16 mouse cellular contexts compared by ENCODE assay signal in genomic region chr8:104383296-104383695, GRCm38 (mm10). TPM values are rescaled to one million over a fixed set of nuclear protein-coding genes. Genes with fewer than 3 reads are reported as not detected.
A peak's percentile ranks its signal among the peaks of the same experiment; 100 is the strongest.
DNase-seq lines count a peak whose midpoint lies in the region; ATAC-seq and TF ChIP-seq lines count a peak whose summit lies in the region.
"Had no signal": no experiment of that assay in that cellular context is flagged by ENCODE, and none has a peak within 500 bp of the region (broad histone marks: within the 10 kb centered on the region; RNA-seq: fewer than 3 reads in every experiment).

No protein-coding gene starts in this region.

- ATAC-seq in kidney, postnatal 0 days (replicated peaks; ENCODE audit: low FRiP score, low read depth), result no peak
- ATAC-seq: forebrain, embryonic 16.5 days had no signal

- H3K4me1 ChIP-seq in kidney, adult 2 months (ENCODE audit: control insufficient read depth, insufficient read depth, low read length), result peaks cover 39% of the 10 kb centered on the region
- H3K4me1 ChIP-seq in kidney, postnatal 0 days (replicated peaks; ENCODE audit: insufficient read depth, low read length), result peaks cover 29% of the 10 kb centered on the region

- no peaks in the 10 kb centered on the region for H3K27me3 ChIP-seq in kidney, adult 2 months (replicated peaks; ENCODE audit: control insufficient read depth, insufficient read depth, low read length)
- H3K27me3 ChIP-seq in kidney, postnatal 0 days (ENCODE audit: insufficient read depth, low read length), result no peaks in the 10 kb centered on the region
- H3K27me3 ChIP-seq: hindbrain, embryonic 12.5 days; midbrain, embryonic 12.5 days had no signal

- no peak overlapping the region for H3K4me2 ChIP-seq in kidney, postnatal 0 days (ENCODE audit: low read length)
- H3K4me2 ChIP-seq: hindbrain, embryonic 12.5 days; midbrain, embryonic 12.5 days had no signal

- TF ChIP-seq CTCF in kidney, adult 2 months (conservative IDR thresholded peaks at IDR 0.05; ENCODE audit: insufficient read depth, insufficient read length, low read depth, low read length), result no peak
- no peak for TF ChIP-seq CTCF in kidney, postnatal 0 days (IDR thresholded peaks at IDR 0.05; ENCODE audit: low read depth)

- 40% methylated on average over 2 of the region's 2 CpGs for WGBS in kidney, adult 2 months
- WGBS in kidney, postnatal 0 days, result 74% methylated on average over 2 of the region's 2 CpGs

- H3K4me3 ChIP-seq in kidney, adult 2 months (ENCODE audit: insufficient read depth, low read depth, low read length), result no peak overlapping the region
- no peak overlapping the region for H3K4me3 ChIP-seq in kidney, postnatal 0 days (replicated peaks; ENCODE audit: low read depth, low read length)
- H3K4me3 ChIP-seq: hindbrain, embryonic 12.5 days; left cerebral cortex, adult 2 months; midbrain, embryonic 12.5 days had no signal

- no peaks in the 10 kb centered on the region for H3K9me3 ChIP-seq in kidney, postnatal 0 days (replicated peaks; ENCODE audit: low read length)
- H3K9me3 ChIP-seq: hindbrain, embryonic 12.5 days; midbrain, embryonic 12.5 days had no signal

- H3K9ac ChIP-seq in kidney, postnatal 0 days (ENCODE audit: low read depth, low read length), result no peak overlapping the region
- H3K9ac ChIP-seq: hindbrain, embryonic 12.5 days; midbrain, embryonic 12.5 days had no signal

- peak; percentile 22 for DNase-seq in adrenal gland, postnatal 14 days
- no peak for DNase-seq in adrenal gland, postnatal 4 days (ENCODE audit: low spot score in 2 of 2)
- peak; percentile 33 for DNase-seq in kidney, adult 2 months
- no peak for DNase-seq in kidney, postnatal 36 days
- DNase-seq in 3T3-L1 (ENCODE audit: low read depth, low spot score), result peak; percentile 41
- DNase-seq in kidney, postnatal 0 days (ENCODE audit: low spot score), result no peak
- DNase-seq in thymus, postnatal 36 days, result no peak
- DNase-seq in right cerebral cortex, postnatal 14 days, result no peak
- DNase-seq: adrenal gland, adult 2 months; cerebellum, adult 2 months; liver; lung, postnatal 10 days had no signal

- TF ChIP-seq POLR2A in kidney, adult 2 months (IDR thresholded peaks at IDR 0.05; ENCODE audit: low read depth, low read length), result no peak

- no peaks in the 10 kb centered on the region for H3K36me3 ChIP-seq in kidney, adult 2 months (ENCODE audit: control insufficient read depth, insufficient read depth, low read length)
- H3K36me3 ChIP-seq in kidney, postnatal 0 days (ENCODE audit: insufficient read depth, low read length), result no peaks in the 10 kb centered on the region
- H3K36me3 ChIP-seq: hindbrain, embryonic 12.5 days; midbrain, embryonic 12.5 days had no signal

- H3K27ac ChIP-seq in kidney, adult 2 months (ENCODE audit: insufficient read depth, low read depth, low read length), result peak overlapping the region; percentile 73
- peak overlapping the region; percentile 63; the same call in 1 of the 2 replicates for H3K27ac ChIP-seq in kidney, postnatal 0 days
- H3K27ac ChIP-seq: hindbrain, embryonic 12.5 days; left cerebral cortex, adult 2 months; midbrain, embryonic 12.5 days had no signal

RNA-seq across cellular contexts. Expression of gene Cmtm4, which starts 12.3 kb away (rescaled TPM):
- 36.8 and 40.9 TPM in 2 replicates for total RNA-seq in adrenal gland, postnatal 14 days (2021)
- 10 to 100 TPM; 26.9 to 29.6 TPM for total RNA-seq in adrenal gland, postnatal 4 days (2021)
- polyA plus RNA-seq in kidney, adult 2 months (2012; rRNA removed), result 31.4 and 32.4 TPM in 2 replicates
- polyA plus RNA-seq in kidney, postnatal 0 days (2015; fragmentation: Nextera tagmentation; extraction: Ambion mirVana), result 4.5 and 4.7 TPM in 2 replicates

RNA-seq across cellular contexts. Expression of gene Cmtm3, which starts 44.1 kb away (rescaled TPM):
- 61.1 and 67.9 TPM in 2 replicates for total RNA-seq in adrenal gland, postnatal 14 days (2021)
- total RNA-seq in adrenal gland, postnatal 4 days (2021), result 100 to 1,000 TPM; 104 to 105 TPM
- polyA plus RNA-seq in kidney, adult 2 months (2012; rRNA removed), result 53.3 and 60.4 TPM in 2 replicates
- polyA plus RNA-seq in kidney, postnatal 0 days (2015; fragmentation: Nextera tagmentation; extraction: Ambion mirVana), result 125 and 132 TPM in 2 replicates

RNA-seq across cellular contexts. Expression of gene Dync1li2, which starts 59.6 kb away (rescaled TPM):
- total RNA-seq in adrenal gland, postnatal 14 days (2021), result 93.9 and 128 TPM in 2 replicates
- total RNA-seq in adrenal gland, postnatal 4 days (2021), result 100 to 1,000 TPM; 134 to 162 TPM
- 14.7 and 20.3 TPM in 2 replicates for polyA plus RNA-seq in kidney, adult 2 months (2012; rRNA removed)
- 34.4 and 37.5 TPM in 2 replicates for polyA plus RNA-seq in kidney, postnatal 0 days (2015; fragmentation: Nextera tagmentation; extraction: Ambion mirVana)

Comparison
In these comparisons a context has a peak if more than half of its experiments do, and no peak if none do; other contexts are left out.
1. DNase-seq: peak in adrenal gland, postnatal 14 days (single experiment), kidney, adult 2 months (single experiment) and 3T3-L1 (single experiment); none in adrenal gland, postnatal 4 days (0 of 2), kidney, postnatal 36 days (0 of 2), kidney, postnatal 0 days (single experiment), thymus, postnatal 36 days (0 of 2) and right cerebral cortex, postnatal 14 days (single experiment).